Mouse (Mus musculus): ENCODE results near the gene Irx6. TPM values are rescaled to one million over a fixed set of nuclear protein-coding genes. Genes with fewer than 3 reads are reported as not detected.

The Irx6 gene
- total and polyA plus RNA-seq, 3 experiments, result not detected

- peaks cover 86% of the 10 kb centered on the region for H3K9me3 ChIP-seq (replicated peaks; ENCODE audit: low read length)
- dilution Hi-C loops (cut with MboI; ENCODE audit: extremely low pct_ligation_motif_present, extremely low pct_unique_long_range_greater_than_20kb, low sequenced_read_pairs) (no loop called here), in situ Hi-C loops (cut with MboI; ENCODE audit: low pct_ligation_motif_present, low pct_unique_long_range_greater_than_20kb, low sequenced_read_pairs) (no loop called here)
Observed at GRCm38 (mm10) chr8:92670236-92670635, 3.9 kb upstream of the Irx6 start.

GRCm38 (mm10) chr8:92670656-92671195 lies 3.4 kb upstream of the Irx6 start:
- no peaks in the 10 kb centered on the region for H3K4me1 ChIP-seq (ENCODE audit: control insufficient read depth in 1 of 2, insufficient read depth in 2 of 2)
- no peak for DNase-seq (ENCODE audit: extremely low read depth)
- H3K27ac ChIP-seq (ENCODE audit: insufficient read depth, low read depth), result no peak overlapping the region
- TF ChIP-seq ZNF384 (IDR thresholded peaks at IDR 0.05; ENCODE audit: low read depth, low read length), result no peak
- no peak for TF ChIP-seq POLR2AphosphoS2 (IDR thresholded peaks at IDR 0.05; ENCODE audit: low read depth, low read length)
- no peak for TF ChIP-seq NRF1 (IDR thresholded peaks at IDR 0.05; ENCODE audit: low read depth, low read length)
- TF ChIP-seq TBP (conservative IDR thresholded peaks at IDR 0.05; ENCODE audit: low read depth, low read length), result no peak
- no peak for TF ChIP-seq RAD21 (IDR thresholded peaks at IDR 0.05; ENCODE audit: low read depth, low read length)
- TF ChIP-seq HCFC1 (IDR thresholded peaks at IDR 0.05; ENCODE audit: low read depth, low read length), result no peak
- no peak for TF ChIP-seq MAZ (IDR thresholded peaks at IDR 0.05; ENCODE audit: low read depth, low read length)
- no peak for TF ChIP-seq CHD1 (IDR thresholded peaks at IDR 0.05; ENCODE audit: low read depth, low read length)
- TF ChIP-seq JUND (conservative IDR thresholded peaks at IDR 0.05; ENCODE audit: low read depth, low read length), result no peak
- no peak overlapping the region for H3K9ac ChIP-seq (ENCODE audit: insufficient read depth, low read depth)
- no peaks in the 10 kb centered on the region for H3K27me3 ChIP-seq (replicated peaks)
- no peaks in the 10 kb centered on the region for H3K36me3 ChIP-seq (replicated peaks in 1 of 2; ENCODE audit: control insufficient read depth in 1 of 2, insufficient read depth in 1 of 2, low read length in 1 of 2)
- H3K4me3 ChIP-seq (replicated peaks in 1 of 3; ENCODE audit: low read depth in 2 of 3, low read length in 2 of 3, poor library complexity in 1 of 3), result no peak overlapping the region
- peaks cover 87% of the 10 kb centered on the region for H3K9me3 ChIP-seq (replicated peaks; ENCODE audit: low read length)
- dilution Hi-C loops (cut with MboI; ENCODE audit: extremely low pct_ligation_motif_present, extremely low pct_unique_long_range_greater_than_20kb, low sequenced_read_pairs) (no loop called here), in situ Hi-C loops (cut with MboI; ENCODE audit: low pct_ligation_motif_present, low pct_unique_long_range_greater_than_20kb, low sequenced_read_pairs) (no loop called here)
- no peaks in the 10 kb centered on the region for H3K79me2 ChIP-seq (replicated peaks; ENCODE audit: control insufficient read depth, extremely low read depth, insufficient read depth, poor library complexity, severe bottlenecking)
- H3K4me2 ChIP-seq (ENCODE audit: insufficient read depth, low read depth, poor library complexity, severe bottlenecking), result no peak overlapping the region

More at GRCm38 (mm10) chr8:92670236-92670635, 3.9 kb upstream of the Irx6 start:
- H3K4me1 ChIP-seq (ENCODE audit: control insufficient read depth in 1 of 2, insufficient read depth in 2 of 2), result no peaks in the 10 kb centered on the region
- DNase-seq (ENCODE audit: extremely low read depth), result no peak
- no peaks in the 10 kb centered on the region for H3K27me3 ChIP-seq (replicated peaks)
- no peak overlapping the region for H3K27ac ChIP-seq (ENCODE audit: insufficient read depth, low read depth)
- no peak for TF ChIP-seq SIN3A (IDR thresholded peaks at IDR 0.05; ENCODE audit: low read length)
- TF ChIP-seq CTCF (conservative IDR thresholded peaks at IDR 0.05 in 1 of 2, IDR thresholded peaks at IDR 0.05 in 1 of 2; ENCODE audit: low read depth in 2 of 2, low read length in 2 of 2), result no peak
- TF ChIP-seq RAD21 (IDR thresholded peaks at IDR 0.05; ENCODE audit: low read depth, low read length), result no peak
- no peak for TF ChIP-seq TCF12 (IDR thresholded peaks at IDR 0.05; ENCODE audit: low read depth, low read length)
- TF ChIP-seq MYC (IDR thresholded peaks at IDR 0.05; ENCODE audit: low read depth, low read length), result no peak
- TF ChIP-seq ZNF384 (IDR thresholded peaks at IDR 0.05; ENCODE audit: low read depth, low read length), result no peak
- no peak for TF ChIP-seq EP300 (IDR thresholded peaks at IDR 0.05; ENCODE audit: low read length)
- no peak for TF ChIP-seq ZKSCAN1 (IDR thresholded peaks at IDR 0.05; ENCODE audit: borderline replicate concordance, low read depth, low read length)
- TF ChIP-seq PAX5 (IDR thresholded peaks at IDR 0.05; ENCODE audit: low read length), result no peak
- TF ChIP-seq CHD2 (IDR thresholded peaks at IDR 0.05; ENCODE audit: low read length), result no peak
- no peak for TF ChIP-seq RCOR1 (conservative IDR thresholded peaks at IDR 0.05; ENCODE audit: low read depth, low read length)
- TF ChIP-seq MXI1 (IDR thresholded peaks at IDR 0.05; ENCODE audit: low read depth, low read length), result no peak
- TF ChIP-seq BHLHE40 (IDR thresholded peaks at IDR 0.05; ENCODE audit: low read depth, low read length), result no peak
- no peak for TF ChIP-seq POLR2A (IDR thresholded peaks at IDR 0.05; ENCODE audit: low read depth, low read length)
- TF ChIP-seq GABPA (IDR thresholded peaks at IDR 0.05; ENCODE audit: insufficient replicate concordance, low read depth, low read length), result no peak
- TF ChIP-seq UBTF (IDR thresholded peaks at IDR 0.05; ENCODE audit: low read depth, low read length), result no peak
- no peak for TF ChIP-seq ZC3H11A (IDR thresholded peaks at IDR 0.05; ENCODE audit: low read depth, low read length)
- TF ChIP-seq POLR2AphosphoS2 (IDR thresholded peaks at IDR 0.05; ENCODE audit: low read depth, low read length), result no peak
- TF ChIP-seq E2F4 (IDR thresholded peaks at IDR 0.05; ENCODE audit: insufficient replicate concordance, low read depth, low read length), result no peak
- no peak for TF ChIP-seq NELFE (IDR thresholded peaks at IDR 0.05; ENCODE audit: low read depth, low read length)
- no peak overlapping the region for H3K4me3 ChIP-seq (replicated peaks in 1 of 3; ENCODE audit: low read depth in 2 of 3, low read length in 2 of 3, poor library complexity in 1 of 3)
- H3K9ac ChIP-seq (ENCODE audit: insufficient read depth, low read depth), result no peak overlapping the region
- H3K36me3 ChIP-seq (replicated peaks in 1 of 2; ENCODE audit: control insufficient read depth in 1 of 2, insufficient read depth in 1 of 2, low read length in 1 of 2), result no peaks in the 10 kb centered on the region
- H3K4me2 ChIP-seq (ENCODE audit: insufficient read depth, low read depth, poor library complexity, severe bottlenecking), result no peak overlapping the region
- no peaks in the 10 kb centered on the region for H3K79me2 ChIP-seq (replicated peaks; ENCODE audit: control insufficient read depth, extremely low read depth, insufficient read depth, poor library complexity, severe bottlenecking)

Data from CH12.LX (cell line).